Mouse (Mus musculus) liver, embryonic 14.5 days (tissue): ENCODE results near the gene Bmp4. TPM values are rescaled to one million over a fixed set of nuclear protein-coding genes. Genes with fewer than 3 reads are reported as not detected.
A peak's percentile ranks its signal among the peaks of the same experiment; 100 is the strongest.

Source experiments
- ATAC-seq: fragments of 200-750 bp; cut with Nextera tagmentation; 2 replicates; pipeline ENCODE4 v1.8.0; 2017; ENCODE audit warnings: moderate number of reproducible peaks, mild to moderate bottlenecking, moderate library complexity; ENCODE audit not compliant: insufficient read depth
- DNase-seq, 3 experiments: peaks; one replicate each; pipeline ENCODE4 v3.0.0-alpha.2; 2012 to 2013; ENCODE audit warnings: low read depth in 3 of 3, low spot score in 3 of 3
- H3K27ac ChIP-seq: fragments of 300-500 bp; sonication (generic); 2 replicates; pipeline ENCODE4 v1.5.1; 2014; ENCODE audit warnings: moderate library complexity, mild to moderate bottlenecking, control low read depth, inconsistent platforms
- H3K27me3 ChIP-seq: fragments of 300-500 bp; sonication (generic); 2 replicates; pipeline ENCODE4 v1.6.1; 2014; ENCODE audit warnings: mild to moderate bottlenecking, low read length, moderate library complexity; ENCODE audit not compliant: control insufficient read depth, insufficient read depth
- H3K36me3 ChIP-seq: fragments of 300-500 bp; sonication (generic); replicated peaks from 2 replicates; pipeline ENCODE4 v1.6.1; 2014; ENCODE audit warnings: low read depth; ENCODE audit not compliant: control insufficient read depth, insufficient read depth
- H3K4me1 ChIP-seq, 2 experiments: fragments of 200-500 bp in 1 of 2; fragments of 300-500 bp in 1 of 2; sonication (generic) in 1 of 2; replicated peaks; 2 replicates each; pipeline ENCODE4 v1.6.1; 2012 to 2014; ENCODE audit warnings: antibody characterized with exemption in 1 of 2, inconsistent platforms in 1 of 2, low read length in 1 of 2; ENCODE audit not compliant: control insufficient read depth in 2 of 2, insufficient read depth in 2 of 2
- H3K4me2 ChIP-seq: fragments of 300-500 bp; sonication (generic); 2 replicates; pipeline ENCODE4 v1.6.1; 2014; ENCODE audit warnings: low read depth, mild to moderate bottlenecking, control low read depth, moderate library complexity
- H3K4me3 ChIP-seq, 2 experiments: fragments of 200-500 bp in 1 of 2; fragments of 300-500 bp in 1 of 2; sonication (generic) in 1 of 2; 2 replicates each; pipeline ENCODE4 v1.5.1; 2012 to 2014; ENCODE audit warnings: low read depth in 2 of 2, low read length in 2 of 2, mild to moderate bottlenecking in 2 of 2, control low read depth in 1 of 2, inconsistent platforms in 1 of 2, moderate library complexity in 1 of 2; ENCODE audit not compliant: insufficient read depth in 1 of 2
- H3K9ac ChIP-seq: fragments of 300-500 bp; sonication (generic); replicated peaks from 2 replicates; pipeline ENCODE4 v1.6.1; 2014; ENCODE audit warnings: mild to moderate bottlenecking, control low read depth, moderate library complexity
- H3K9me3 ChIP-seq: fragments of 300-500 bp; sonication (generic); 2 replicates; pipeline ENCODE4 v1.6.1; 2016; ENCODE audit warnings: low read length, mixed read lengths; ENCODE audit not compliant: control insufficient read depth
- CTCF ChIP-seq: IDR thresholded peaks from 2 replicates; pipeline ENCODE4 v1.5.1; 2016; ENCODE audit warnings: antibody characterized with exemption, low read depth, control low read depth
- EP300 ChIP-seq: IDR thresholded peaks from 2 replicates; pipeline ENCODE4 v1.6.1; 2016; ENCODE audit warnings: antibody characterized with exemption, low read depth
- WGBS: fragments of 180-500 bp; shearing (Covaris S2); extraction: QIAGEN DNeasy Blood & Tissue Kit; methylation state at CpG from one replicate; pipeline ENCODE4 v1.1.7; 2014; ENCODE audit not compliant: insufficient replicate concordance; 5-methylcytosine and 5-hydroxymethylcytosine counted together
- polyA plus RNA-seq, 2 experiments: library from polyadenylated mRNA; depleted of rRNA in 1 of 2; stranded (reverse) in 1 of 2; unstranded in 1 of 2; fragments of >200 nt; fragmentation: Nextera tagmentation in 1 of 2; extraction: Ambion mirVana in 1 of 2; gene quantifications; 2 replicates each; pipeline versions ENCODE4 v1.2.1 to v1.2.3; 2012 to 2014

The Bmp4 gene
- polyA plus RNA-seq, 2 experiments, result 0.43 to 0.68 TPM

- DNase-seq, result no peak
Measured at GRCm38 (mm10) chr14:46386478-46387356, 3.8 kb downstream of the Bmp4 start.

GRCm38 (mm10) chr14:46385701-46386477 is 4.6 kb downstream of the Bmp4 start:
- Histone ChIP-seq H3K36me3 (no peaks in the 10 kb centered on the region), H3K4me3 (peak overlapping the region in 1 of 2 experiments; percentile 47; a peak in 2 of 4 replicates), H3K9ac (no peak overlapping the region), H3K4me1 (no peaks in the 10 kb centered on the region), H3K9me3 (no peaks in the 10 kb centered on the region), H3K27me3 (peaks cover 75% of the 10 kb centered on the region), H3K27ac (no peak overlapping the region), H3K4me2 (peak overlapping the region; percentile 67)
- WGBS, result under 1% methylated on average over 39 of the region's 39 CpGs
- no peak for TF ChIP-seq EP300
- no peak for TF ChIP-seq CTCF
- ATAC-seq (no peak), DNase-seq (no peak)

More at GRCm38 (mm10) chr14:46386478-46387356, 3.8 kb downstream of the Bmp4 start:
- peaks cover 76% of the 10 kb centered on the region for H3K27me3 ChIP-seq
- 1% methylated on average over 28 of the region's 28 CpGs for WGBS
- H3K9me3 ChIP-seq, result no peaks in the 10 kb centered on the region
- H3K27ac ChIP-seq, result no peak overlapping the region
- H3K4me1 ChIP-seq, result no peaks in the 10 kb centered on the region
- H3K4me3 ChIP-seq, result peak overlapping the region; percentile 34 to 47
- H3K36me3 ChIP-seq, result no peaks in the 10 kb centered on the region
- ATAC-seq, result no peak
- peak overlapping the region; percentile 67 for H3K4me2 ChIP-seq
- H3K9ac ChIP-seq, result no peak overlapping the region
- no peak for TF ChIP-seq EP300
- TF ChIP-seq CTCF, result no peak

- peaks cover 71% of the 10 kb centered on the region for H3K27me3 ChIP-seq
- 26% methylated on average over 14 of the region's 14 CpGs for WGBS
- no peaks in the 10 kb centered on the region for H3K9me3 ChIP-seq
- no peak overlapping the region; the same call in 1 of the 2 replicates for H3K4me2 ChIP-seq
- ATAC-seq (no peak), DNase-seq (no peak)
- no peaks in the 10 kb centered on the region for H3K36me3 ChIP-seq
- no peaks in the 10 kb centered on the region for H3K4me1 ChIP-seq
- no peak overlapping the region for H3K9ac ChIP-seq
- TF ChIP-seq EP300, result no peak
- no peak for TF ChIP-seq CTCF
- H3K27ac ChIP-seq, result no peak overlapping the region
- no peak overlapping the region for H3K4me3 ChIP-seq
Measured at GRCm38 (mm10) chr14:46384946-46385691, 5.3 kb downstream of the Bmp4 start.

GRCm38 (mm10) chr14:46381457-46381856 is 9.0 kb downstream of the Bmp4 start:
- no peak overlapping the region for H3K27ac ChIP-seq
- ATAC-seq, result no peak
- no peak for DNase-seq
- peaks cover 38% of the 10 kb centered on the region for H3K27me3 ChIP-seq
- TF ChIP-seq CTCF (no peak), EP300 (no peak)
- WGBS, result 54% methylated on average over 6 of the region's 6 CpGs
- no peaks in the 10 kb centered on the region for H3K36me3 ChIP-seq
- no peaks in the 10 kb centered on the region for H3K9me3 ChIP-seq
- H3K4me2 ChIP-seq, result no peak overlapping the region
- H3K4me1 ChIP-seq, result no peaks in the 10 kb centered on the region
- H3K4me3 ChIP-seq, result no peak overlapping the region
- H3K9ac ChIP-seq, result no peak overlapping the region
